Mouse (Mus musculus): Measurements from ENCODE around the gene Trpm8.

Gene Trpm8

GRCm38 (mm10) chr1:88297480-88298258 is 20.2 kb downstream of the Trpm8 start:
- in situ Hi-C loops (cut with MboI; ENCODE audit: low sequenced_read_pairs), result loop anchor here (25.0 kb wide), 1 partner anchor 160 kb away; the partner anchor contains the start of gene Ugt1a6a

- in situ Hi-C loops (cut with MboI; ENCODE audit: low sequenced_read_pairs), result loop anchor here (25.0 kb wide), 1 partner anchor 162 kb away; the partner anchor contains the start of gene Ugt1a6a
Measured at GRCm38 (mm10) chr1:88298686-88299528, 21.4 kb downstream of the Trpm8 start.

GRCm38 (mm10) chr1:88299529-88299945 is 22.1 kb downstream of the Trpm8 start:
- in situ Hi-C loops (cut with MboI; ENCODE audit: low sequenced_read_pairs), result loop anchor here (25.0 kb wide), 1 partner anchor 162 kb away; the partner anchor contains the start of gene Ugt1a6a

- in situ Hi-C loops (cut with MboI; ENCODE audit: low sequenced_read_pairs), result no loop called here
Measured at GRCm38 (mm10) chr1:88300301-88301050, 23.0 kb downstream of the Trpm8 start.

- in situ Hi-C loops (cut with MboI; ENCODE audit: low sequenced_read_pairs), result no loop called here
Measured at GRCm38 (mm10) chr1:88301121-88302014, 23.9 kb downstream of the Trpm8 start.

GRCm38 (mm10) chr1:88302057-88302740 is 24.7 kb downstream of the Trpm8 start:
- in situ Hi-C loops (cut with MboI; ENCODE audit: low sequenced_read_pairs), result no loop called here

GRCm38 (mm10) chr1:88303762-88304161 is 26.3 kb downstream of the Trpm8 start:
- in situ Hi-C loops (cut with MboI; ENCODE audit: low sequenced_read_pairs), result no loop called here

- in situ Hi-C loops (cut with MboI; ENCODE audit: low sequenced_read_pairs), result no loop called here
Measured at GRCm38 (mm10) chr1:88304261-88304985, 27.0 kb downstream of the Trpm8 start.

- in situ Hi-C loops (cut with MboI; ENCODE audit: low sequenced_read_pairs), result no loop called here
Measured at GRCm38 (mm10) chr1:88305018-88305795, 27.7 kb downstream of the Trpm8 start.

GRCm38 (mm10) chr1:88306543-88306942 is 29.1 kb downstream of the Trpm8 start:
- in situ Hi-C loops (cut with MboI; ENCODE audit: low sequenced_read_pairs), result no loop called here

- in situ Hi-C loops (cut with MboI; ENCODE audit: low sequenced_read_pairs), result no loop called here
Measured at GRCm38 (mm10) chr1:88307180-88307579, 29.7 kb downstream of the Trpm8 start.

- in situ Hi-C loops (cut with MboI; ENCODE audit: low sequenced_read_pairs), result no loop called here
Measured at GRCm38 (mm10) chr1:88309020-88309419, 31.6 kb downstream of the Trpm8 start.

- in situ Hi-C loops (cut with MboI; ENCODE audit: low sequenced_read_pairs), result no loop called here
Measured at GRCm38 (mm10) chr1:88309905-88310304, 32.4 kb downstream of the Trpm8 start.

- in situ Hi-C loops (cut with MboI; ENCODE audit: low sequenced_read_pairs), result no loop called here
Measured at GRCm38 (mm10) chr1:88310349-88310748, 32.9 kb downstream of the Trpm8 start.

GRCm38 (mm10) chr1:88317279-88317678 is 39.8 kb downstream of the Trpm8 start:
- in situ Hi-C loops (cut with MboI; ENCODE audit: low sequenced_read_pairs), result no loop called here

GRCm38 (mm10) chr1:88318531-88319060 is 41.1 kb downstream of the Trpm8 start:
- in situ Hi-C loops (cut with MboI; ENCODE audit: low sequenced_read_pairs), result no loop called here

GRCm38 (mm10) chr1:88320821-88321395 is 43.4 kb downstream of the Trpm8 start:
- in situ Hi-C loops (cut with MboI; ENCODE audit: low sequenced_read_pairs), result no loop called here
